Comparison of ENCODE assay signal across 14 mouse cellular contexts in genomic region chr9:115029307-115029706, GRCm38 (mm10). TPM values are rescaled to one million over a fixed set of nuclear protein-coding genes. Genes with fewer than 3 reads are reported as not detected.
DNase-seq lines count a peak whose midpoint lies in the region; ATAC-seq and TF ChIP-seq lines count a peak whose summit lies in the region.
"Had no signal": no experiment of that assay in that cellular context is flagged by ENCODE, and none has a peak within 500 bp of the region (broad histone marks: within the 10 kb centered on the region; RNA-seq: fewer than 3 reads in every experiment).

No protein-coding gene starts in this region.

- WGBS in forebrain, embryonic 16.5 days = 8% methylated on average over 3 of the region's 3 CpGs
- 4% methylated on average over 3 of the region's 3 CpGs for WGBS in midbrain, embryonic 11.5 days
- WGBS in lung, postnatal 0 days = 21% methylated on average over 3 of the region's 3 CpGs

- H3K27me3 ChIP-seq in forebrain, embryonic 16.5 days (replicated peaks; ENCODE audit: control insufficient read depth, insufficient read depth, low read length) = no peaks in the 10 kb centered on the region
- H3K27me3 ChIP-seq in midbrain, embryonic 11.5 days (ENCODE audit: control insufficient read depth, insufficient read depth, low read length) = peaks cover 3% of the 10 kb centered on the region; the same call in 1 of the 2 replicates
- H3K27me3 ChIP-seq in lung, postnatal 0 days (replicated peaks; ENCODE audit: insufficient read depth, low read length) = no peaks in the 10 kb centered on the region
- H3K27me3 ChIP-seq: heart, embryonic 15.5 days had no signal

- TF ChIP-seq EP300 in lung, postnatal 0 days (IDR thresholded peaks at IDR 0.05) = no peak

- peak; percentile 81 for DNase-seq in embryo, embryonic 11 days
- peak; percentile 96 for DNase-seq in midbrain, embryonic 11.5 days (ENCODE audit: low spot score, missing footprints)
- DNase-seq in retina, embryonic 14.5 days (ENCODE audit: low spot score) = peak; percentile 51
- DNase-seq in liver = no peak
- no peak for DNase-seq in T-cell, adult 2 months (ENCODE audit: low spot score)
- DNase-seq in lung, postnatal 0 days (ENCODE audit: low spot score) = no peak
- DNase-seq: gastrocnemius, postnatal 25 days; lung, postnatal 10 days; right cerebral cortex, postnatal 25 days had no signal

- H3K27ac ChIP-seq in forebrain, embryonic 16.5 days (ENCODE audit: low read length) = no peak overlapping the region
- H3K27ac ChIP-seq in midbrain, embryonic 11.5 days (ENCODE audit: low read depth, low read length) = peak overlapping the region; percentile 49
- H3K27ac ChIP-seq in lung, postnatal 0 days (ENCODE audit: low read length) = no peak overlapping the region
- H3K27ac ChIP-seq: heart, embryonic 15.5 days; stomach, postnatal 0 days had no signal

- TF ChIP-seq CTCF in lung, postnatal 0 days (IDR thresholded peaks at IDR 0.05) = no peak

- no peak overlapping the region for H3K9ac ChIP-seq in forebrain, embryonic 16.5 days (replicated peaks; ENCODE audit: low read depth, low read length)
- H3K9ac ChIP-seq in midbrain, embryonic 11.5 days (ENCODE audit: low read length) = no peak overlapping the region; the same call in 1 of the 2 replicates
- no peak overlapping the region for H3K9ac ChIP-seq in lung, postnatal 0 days (replicated peaks; ENCODE audit: low read depth)
- H3K9ac ChIP-seq: heart, embryonic 15.5 days had no signal

- no peaks in the 10 kb centered on the region for H3K9me3 ChIP-seq in forebrain, embryonic 16.5 days (ENCODE audit: control insufficient read depth, low read length)
- no peaks in the 10 kb centered on the region for H3K9me3 ChIP-seq in midbrain, embryonic 11.5 days (ENCODE audit: control insufficient read depth, low read length)
- no peaks in the 10 kb centered on the region for H3K9me3 ChIP-seq in lung, postnatal 0 days (ENCODE audit: low read length)
- H3K9me3 ChIP-seq: heart, embryonic 15.5 days had no signal

- H3K4me2 ChIP-seq in forebrain, embryonic 16.5 days (ENCODE audit: low read length) = no peak overlapping the region
- 0 out of 2 replicates have a peak overlapping the region, but pooled peaks have one; percentile 2 for H3K4me2 ChIP-seq in midbrain, embryonic 11.5 days
- H3K4me2 ChIP-seq in lung, postnatal 0 days (replicated peaks; ENCODE audit: low read depth, low read length) = no peak overlapping the region
- H3K4me2 ChIP-seq: heart, embryonic 15.5 days had no signal

- H3K4me3 ChIP-seq in forebrain, embryonic 16.5 days (replicated peaks; ENCODE audit: low read length) = no peak overlapping the region
- no peak overlapping the region for H3K4me3 ChIP-seq in midbrain, embryonic 11.5 days (ENCODE audit: low read depth, low read length)
- H3K4me3 ChIP-seq in lung, postnatal 0 days (ENCODE audit: low read depth, low read length) = no peak overlapping the region
- H3K4me3 ChIP-seq: heart, embryonic 15.5 days had no signal

- ATAC-seq in forebrain, embryonic 16.5 days = 0 out of 2 replicates have a peak, but pooled peaks have one; percentile 40
- peak; percentile 87 for ATAC-seq in midbrain, embryonic 11.5 days (ENCODE audit: low FRiP score)
- ATAC-seq in lung, postnatal 0 days = no peak
- ATAC-seq: intestine, embryonic 16.5 days had no signal

- H3K36me3 ChIP-seq in forebrain, embryonic 16.5 days (ENCODE audit: control insufficient read depth, insufficient read depth) = no peaks in the 10 kb centered on the region
- no peaks in the 10 kb centered on the region for H3K36me3 ChIP-seq in midbrain, embryonic 11.5 days (ENCODE audit: control insufficient read depth, insufficient read depth, low read length)
- no peaks in the 10 kb centered on the region for H3K36me3 ChIP-seq in lung, postnatal 0 days (ENCODE audit: insufficient read depth, low read length)
- H3K36me3 ChIP-seq: G1E; heart, embryonic 15.5 days had no signal

- peaks cover 6% of the 10 kb centered on the region; the same call in 1 of the 2 replicates for H3K4me1 ChIP-seq in forebrain, embryonic 16.5 days (replicated peaks; ENCODE audit: control insufficient read depth, insufficient read depth, low read length)
- peaks cover 10% of the 10 kb centered on the region for H3K4me1 ChIP-seq in midbrain, embryonic 11.5 days (ENCODE audit: control insufficient read depth, insufficient read depth, low read length)
- no peaks in the 10 kb centered on the region for H3K4me1 ChIP-seq in lung, postnatal 0 days (ENCODE audit: insufficient read depth, low read depth, low read length)

RNA-seq across cellular contexts. Expression of gene Rps27rt, which starts 46.8 kb away (rescaled TPM):
- 169 and 228 TPM in 2 replicates for polyA plus RNA-seq in forebrain, embryonic 16.5 days (2015; fragmentation: Nextera tagmentation; extraction: Ambion mirVana)
- 392 and 401 TPM in 2 replicates for polyA plus RNA-seq in midbrain, embryonic 11.5 days (2014; fragmentation: Nextera tagmentation; extraction: Ambion mirVana)
- polyA plus RNA-seq in lung, postnatal 0 days (2015; fragmentation: Nextera tagmentation; extraction: Ambion mirVana) = 620 and 625 TPM in 2 replicates

RNA-seq across cellular contexts. Expression of gene Osbpl10, which starts 50.9 kb away (rescaled TPM):
- 1.6 and 2.8 TPM in 2 replicates for polyA plus RNA-seq in forebrain, embryonic 16.5 days (2015; fragmentation: Nextera tagmentation; extraction: Ambion mirVana)
- polyA plus RNA-seq in midbrain, embryonic 11.5 days (2014; fragmentation: Nextera tagmentation; extraction: Ambion mirVana) = 0.81 and 1.1 TPM in 2 replicates
- polyA plus RNA-seq in lung, postnatal 0 days (2015; fragmentation: Nextera tagmentation; extraction: Ambion mirVana) = 2.2 and 2.6 TPM in 2 replicates
- polyA plus RNA-seq: G1E had no signal

Comparison
In these comparisons a context has a peak if more than half of its experiments do, and no peak if none do; other contexts are left out.
1. DNase-seq: peak in embryo, embryonic 11 days (single experiment), midbrain, embryonic 11.5 days (single experiment) and retina, embryonic 14.5 days (single experiment); none in liver (single experiment), T-cell, adult 2 months (single experiment) and lung, postnatal 0 days (single experiment).